Mouse (Mus musculus) adrenal gland, postnatal 36 days (tissue): ENCODE data around the gene Gmeb1. TPM values are rescaled to one million over a fixed set of nuclear protein-coding genes. Genes with fewer than 3 reads are reported as not detected.

Source experiments
- microRNA-seq: library from miRNA; unstranded; fragments of <30 nt; microRNA quantifications from one replicate; pipeline ENCODE4 v1.2.0, GENCODE M21; 2021
- total RNA-seq, 2 experiments: library from RNA; stranded (reverse); gene quantifications; 2 replicates each; pipeline ENCODE4 v1.2.3; 2021

Gmeb1 gene
- total RNA-seq, 2 experiments from 2014 or later = 16.4 to 20.5 TPM

Small RNA genes lying within 50 kb of the gene (microRNA-seq; reads per million reads assigned to microRNA genes)
- not detected for gene Gm22033

Other genes starting within 250 kb of the Gmeb1 start
- gene Gm10300, start 186.9 kb downstream of the Gmeb1 start, total RNA-seq = under 1 TPM in 1 of 2 experiments, not detected in 1; 0.36 TPM
- gene Epb41, start 186.3 kb downstream of the Gmeb1 start, total RNA-seq = 10 to 100 TPM; 45.8 to 63.6 TPM
- under 1 TPM; 0.79 to 0.82 TPM for gene Oprd1, start 117.1 kb downstream of the Gmeb1 start, total RNA-seq
- gene Ythdf2, start 49.3 kb downstream of the Gmeb1 start, total RNA-seq = 10 to 100 TPM; 48.1 to 57.0 TPM
- gene Taf12, start 12.8 kb upstream of the Gmeb1 start, total RNA-seq = 10 to 100 TPM; 26.3 to 37.4 TPM
- gene Rab42, start 41.8 kb upstream of the Gmeb1 start, total RNA-seq = 1 to 10 TPM in 1 of 2 experiments, under 1 TPM in 1; 0.56 to 1.7 TPM
- gene Trnau1ap, start 67.9 kb upstream of the Gmeb1 start, total RNA-seq = 10 to 100 TPM; 29.2 to 37.5 TPM
- gene Rcc1, start 92.0 kb upstream of the Gmeb1 start, total RNA-seq = 10 to 100 TPM; 14.7 to 16.8 TPM
- 10 to 100 TPM; 57.8 to 58.4 TPM for gene Phactr4, start 160.9 kb upstream of the Gmeb1 start, total RNA-seq
- gene Med18, start 202.3 kb upstream of the Gmeb1 start, total RNA-seq = 1 to 10 TPM; 7.9 to 8.6 TPM
- gene Sesn2, start 248.9 kb upstream of the Gmeb1 start, total RNA-seq = 10 to 100 TPM; 12.9 to 24.8 TPM